Mouse (Mus musculus): ENCODE measurements around the gene Ndufs5.

- TF ChIP-seq ZNF384 (IDR thresholded peaks at IDR 0.05; ENCODE audit: low read depth, low read length) (no peak), CHD2 (IDR thresholded peaks at IDR 0.05; ENCODE audit: low read depth, low read length) (no peak), HCFC1 (IDR thresholded peaks at IDR 0.05; ENCODE audit: borderline replicate concordance, insufficient read depth, low read length) (no peak)
Measured at GRCm38 (mm10) chr4:123732921-123733320, 14.9 kb upstream of the Ndufs5 start.
